Mouse (Mus musculus) CH12.LX (cell line): ENCODE data around the gene Psme1. TPM values are rescaled to one million over a fixed set of nuclear protein-coding genes. Genes with fewer than 3 reads are reported as not detected.

ENCODE experiments used
- DNase-seq: peaks from one replicate; pipeline ENCODE4 v3.0.0-alpha.2; 2013; ENCODE audit errors: extremely low read depth
- H3K27ac ChIP-seq: 2 replicates; pipeline ENCODE4 v1.5.1; 2012; ENCODE audit warnings: low read depth, mild to moderate bottlenecking, control low read depth, moderate library complexity; ENCODE audit not compliant: insufficient read depth
- H3K27me3 ChIP-seq: replicated peaks from 2 replicates; pipeline ENCODE3; 2012; ENCODE audit warnings: inconsistent platforms
- H3K36me3 ChIP-seq, 2 experiments: replicated peaks in 1 of 2; 2 replicates each; pipeline versions ENCODE3 to v1.6.1; 2012; ENCODE audit warnings: inconsistent platforms in 1 of 2, low read length in 1 of 2, mild to moderate bottlenecking in 1 of 2, mixed read lengths in 1 of 2, moderate library complexity in 1 of 2; ENCODE audit not compliant: control insufficient read depth in 1 of 2, insufficient read depth in 1 of 2
- H3K4me1 ChIP-seq, 2 experiments: 2 replicates each; pipeline ENCODE4 v1.6.1; 2012; ENCODE audit warnings: inconsistent platforms in 1 of 2, moderate library complexity in 1 of 2; ENCODE audit not compliant: insufficient read depth in 2 of 2, control insufficient read depth in 1 of 2
- H3K4me2 ChIP-seq: 2 replicates; pipeline ENCODE4 v1.6.1; 2012; ENCODE audit warnings: low read depth, mild to moderate bottlenecking, control low read depth; ENCODE audit not compliant: poor library complexity, insufficient read depth, severe bottlenecking
- H3K4me3 ChIP-seq, 3 experiments: fragments of 150-350 bp in 1 of 3; sonication (generic) in 1 of 3; replicated peaks in 1 of 3; 2 replicates each; pipeline versions ENCODE3 to v1.5.1; 2011 to 2012; ENCODE audit warnings: low read depth in 2 of 3, low read length in 2 of 3, mild to moderate bottlenecking in 2 of 3, moderate library complexity in 2 of 3, control low read depth in 1 of 3, improper control_type of control experiment in 1 of 3, inconsistent platforms in 1 of 3, mixed read lengths in 1 of 3; ENCODE audit not compliant: poor library complexity in 1 of 3
- H3K79me2 ChIP-seq: replicated peaks from 2 replicates; pipeline ENCODE4 v1.6.1; 2012; ENCODE audit warnings: mild to moderate bottlenecking, moderate library complexity; ENCODE audit not compliant: control insufficient read depth, poor library complexity, insufficient read depth, severe bottlenecking; ENCODE audit errors: extremely low read depth
- H3K9ac ChIP-seq: 2 replicates; pipeline ENCODE4 v1.6.1; 2012; ENCODE audit warnings: low read depth, mild to moderate bottlenecking, control low read depth, moderate library complexity; ENCODE audit not compliant: insufficient read depth
- H3K9me3 ChIP-seq: replicated peaks from 2 replicates; pipeline ENCODE3; 2012; ENCODE audit warnings: low read length, inconsistent platforms, mixed read lengths
- BHLHE40 ChIP-seq: IDR thresholded peaks from 2 replicates; pipeline ENCODE4 v1.6.1; 2011; ENCODE audit warnings: mild to moderate bottlenecking, low read depth, low read length, improper control_type of control experiment
- CHD2 ChIP-seq: IDR thresholded peaks from 2 replicates; pipeline ENCODE4 v1.6.1; 2011; ENCODE audit warnings: low read length, improper control_type of control experiment
- ETS1 ChIP-seq: conservative IDR thresholded peaks from 2 replicates; pipeline ENCODE4 v1.6.1; 2012; ENCODE audit warnings: low read depth, mild to moderate bottlenecking, inconsistent platforms, low read length, improper control_type of control experiment, moderate library complexity
- IRF4 ChIP-seq: IDR thresholded peaks from 2 replicates; pipeline ENCODE4 v1.6.1; 2014; ENCODE audit warnings: low read depth, mild to moderate bottlenecking, inconsistent platforms, low read length, improper control_type of control experiment
- MAX ChIP-seq: IDR thresholded peaks from 2 replicates; pipeline ENCODE4 v1.6.1; 2011; ENCODE audit warnings: low read length, improper control_type of control experiment
- MAZ ChIP-seq: IDR thresholded peaks from 2 replicates; pipeline ENCODE4 v1.6.1; 2012; ENCODE audit warnings: low read depth, mild to moderate bottlenecking, inconsistent platforms, low read length, improper control_type of control experiment, moderate library complexity
- MYC ChIP-seq: IDR thresholded peaks from 2 replicates; pipeline ENCODE4 v1.6.1; 2011; ENCODE audit warnings: low read depth, mild to moderate bottlenecking, improper control_type of control experiment, low read length
- NELFE ChIP-seq: IDR thresholded peaks from 2 replicates; pipeline ENCODE4 v1.6.1; 2011; ENCODE audit warnings: low read depth, low read length, improper control_type of control experiment
- PAX5 ChIP-seq: IDR thresholded peaks from 2 replicates; pipeline ENCODE4 v1.6.1; 2012; ENCODE audit warnings: low read length, inconsistent platforms, mixed read lengths
- POLR2AphosphoS2 ChIP-seq: IDR thresholded peaks from 2 replicates; pipeline ENCODE4 v1.6.1; 2011; ENCODE audit warnings: low read depth, low read length, improper control_type of control experiment
- RAD21 ChIP-seq: IDR thresholded peaks from 2 replicates; pipeline ENCODE4 v1.6.1; 2011; ENCODE audit warnings: low read depth, mild to moderate bottlenecking, low read length, improper control_type of control experiment, moderate library complexity
- SIN3A ChIP-seq: IDR thresholded peaks from 2 replicates; pipeline ENCODE4 v1.6.1; 2012; ENCODE audit warnings: low read length, improper control_type of control experiment, inconsistent platforms
- SMC3 ChIP-seq: IDR thresholded peaks from 2 replicates; pipeline ENCODE4 v1.6.1; 2011; ENCODE audit warnings: low read depth, low read length, improper control_type of control experiment
- TBP ChIP-seq: conservative IDR thresholded peaks from 2 replicates; pipeline ENCODE4 v1.6.1; 2011; ENCODE audit warnings: low read depth, low read length, improper control_type of control experiment
- TCF12 ChIP-seq: IDR thresholded peaks from 2 replicates; pipeline ENCODE4 v1.6.1; 2014; ENCODE audit warnings: low read depth, mild to moderate bottlenecking, inconsistent platforms, low read length, improper control_type of control experiment
- UBTF ChIP-seq: IDR thresholded peaks from 2 replicates; pipeline ENCODE4 v1.6.1; 2012; ENCODE audit warnings: low read depth, mild to moderate bottlenecking, inconsistent platforms, low read length, improper control_type of control experiment, moderate library complexity
- ZNF384 ChIP-seq: IDR thresholded peaks from 2 replicates; pipeline ENCODE4 v1.6.1; 2012; ENCODE audit warnings: low read depth, low read length, improper control_type of control experiment, inconsistent platforms
- dilution Hi-C: fragments of 300-500 bp; cut with MboI; formaldehyde crosslinking; loops from 2 replicates; pipeline ENCODE4 v1.14.3; 2020; ENCODE audit warnings: low sequenced_read_pairs; ENCODE audit not compliant: extremely low pct_unique_long_range_greater_than_20kb, extremely low pct_ligation_motif_present
- in situ Hi-C: fragments of 300-500 bp; cut with MboI; formaldehyde crosslinking; loops from 3 replicates; pipeline ENCODE4 v1.14.3; 2019; ENCODE audit warnings: low sequenced_read_pairs, low pct_ligation_motif_present, low pct_unique_long_range_greater_than_20kb, mixed read lengths
- polyA plus RNA-seq: library from polyadenylated mRNA; unstranded; fragments of >175 nt; gene quantifications from 2 replicates; pipeline ENCODE4 v1.2.1, GENCODE M21; 2012; ENCODE audit warnings: low read depth; ENCODE audit not compliant: insufficient read length
- total RNA-seq, 2 experiments: library from RNA; depleted of rRNA; stranded (reverse); fragments of 300-350 nt in 1 of 2; fragments of >200 nt in 1 of 2; gene quantifications; 2 replicates each; pipeline ENCODE4 v1.2.3; 2012 to 2014

Psme1 gene
- total and polyA plus RNA-seq, 3 experiments = 335 to 740 (median 377) TPM

DNA sequence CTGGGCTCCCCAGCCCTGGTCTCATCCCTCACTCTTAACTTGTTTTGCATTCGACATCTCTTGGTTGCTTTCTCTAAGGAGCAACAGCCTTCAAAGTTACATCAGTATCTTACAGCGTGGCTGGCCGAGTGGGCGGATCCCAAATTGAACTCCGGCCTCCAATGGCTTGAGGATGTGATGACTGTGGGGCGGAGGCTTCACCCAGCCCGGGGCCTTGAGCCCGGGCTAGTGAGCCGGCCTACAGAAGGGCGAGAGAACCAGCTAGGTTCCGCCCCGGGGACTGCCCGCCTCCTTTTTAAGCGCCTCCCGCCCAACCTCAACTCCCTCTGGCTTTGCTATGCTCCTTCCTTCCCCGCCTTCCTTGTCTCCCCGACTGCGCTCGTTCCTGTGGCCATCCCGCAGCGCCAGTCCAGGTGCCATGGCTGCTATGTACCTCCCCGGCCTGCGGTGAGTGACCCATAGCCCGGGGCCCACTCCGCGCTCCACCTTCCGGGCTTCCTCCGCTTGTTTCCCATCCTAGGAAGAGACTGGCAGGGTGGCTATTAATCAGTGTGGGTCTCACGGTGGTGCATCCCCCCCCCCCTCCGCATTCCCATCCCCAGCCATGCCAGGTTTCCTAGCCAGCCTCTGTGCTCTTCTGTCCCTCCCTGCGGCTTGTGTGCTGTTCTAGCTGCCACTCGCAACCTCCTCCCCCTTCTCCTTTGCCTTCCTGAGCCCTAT is 37.7 kb upstream of the Psme1 start, which contains the start of gene Pck2 (continued):
- no peak for TF ChIP-seq IRF4
- peak; percentile 62 for TF ChIP-seq TCF12
- no peak for TF ChIP-seq SMC3
- peak; percentile 33; the same call in 1 of the 2 replicates for TF ChIP-seq ETS1
- peak; percentile 32; the same call in 1 of the 2 replicates for TF ChIP-seq POLR2AphosphoS2
- peak; percentile 77 for TF ChIP-seq NELFE

DNA sequence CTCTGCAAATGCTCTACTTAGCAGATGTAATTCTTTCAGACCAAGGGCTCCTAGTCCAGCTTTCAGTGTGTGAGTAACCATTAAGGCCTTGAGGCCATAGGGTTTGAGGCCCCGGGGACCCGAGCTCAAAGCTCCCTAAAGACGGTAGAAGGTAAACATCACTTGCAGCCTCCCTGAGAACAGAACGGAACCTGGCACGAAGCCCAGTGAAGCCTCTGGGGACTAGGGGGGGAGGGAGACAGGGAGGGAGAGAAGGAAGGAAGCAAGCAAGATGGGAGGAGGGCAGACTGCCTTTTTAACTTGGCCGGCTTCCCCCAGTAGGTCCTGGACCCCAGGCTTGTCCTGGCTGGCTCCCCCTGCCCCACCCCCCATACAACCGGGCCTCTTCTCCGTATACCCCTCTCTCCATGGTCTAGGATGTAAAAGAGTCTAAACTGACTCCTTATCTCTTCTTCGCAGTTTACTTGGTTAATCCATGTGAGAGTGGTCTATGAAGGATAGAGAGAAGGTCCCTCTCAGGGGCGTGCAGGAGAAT is 37.1 kb upstream of the Psme1 start:
- no peak for TF ChIP-seq MYC
- peak; percentile 54; the same call in 1 of the 2 replicates for TF ChIP-seq CHD2
- TF ChIP-seq ZNF384 = no peak
- TF ChIP-seq BHLHE40 = peak; percentile 39; the same call in 1 of the 2 replicates
- peak; percentile 33; the same call in 1 of the 2 replicates for TF ChIP-seq IRF4
- no peak for TF ChIP-seq MAX
- 0 out of 2 replicates have a peak, but pooled peaks have one; percentile 29 for TF ChIP-seq UBTF
- TF ChIP-seq MAZ = peak; percentile 73; the same call in 1 of the 2 replicates
- no peak for TF ChIP-seq TBP
- peak; percentile 90; the same call in 1 of the 2 replicates for TF ChIP-seq SIN3A
- TF ChIP-seq PAX5 = no peak
- TF ChIP-seq RAD21 = no peak
- peak; percentile 81 for DNase-seq
- Histone ChIP-seq H3K4me2 (peak overlapping the region; percentile 92; the same call in 1 of the 2 replicates), H3K9ac (peak overlapping the region; percentile 97), H3K27me3 (no peaks in the 10 kb centered on the region), H3K4me3 (peak overlapping the region; percentile 83 to 93 (median 87)), H3K27ac (peak overlapping the region; percentile 77), H3K79me2 (peaks cover 22% of the 10 kb centered on the region), H3K9me3 (no peaks in the 10 kb centered on the region), H3K4me1 (peaks cover 15 to 50% of the 10 kb centered on the region in 2 experiments), H3K36me3 (peaks cover 40 to 46% of the 10 kb centered on the region in 2 experiments)
- in situ Hi-C loops (no loop called here), dilution Hi-C loops (no loop called here)
